Mouse (Mus musculus): ENCODE data around the gene Myo1d.

The Myo1d gene

DNA sequence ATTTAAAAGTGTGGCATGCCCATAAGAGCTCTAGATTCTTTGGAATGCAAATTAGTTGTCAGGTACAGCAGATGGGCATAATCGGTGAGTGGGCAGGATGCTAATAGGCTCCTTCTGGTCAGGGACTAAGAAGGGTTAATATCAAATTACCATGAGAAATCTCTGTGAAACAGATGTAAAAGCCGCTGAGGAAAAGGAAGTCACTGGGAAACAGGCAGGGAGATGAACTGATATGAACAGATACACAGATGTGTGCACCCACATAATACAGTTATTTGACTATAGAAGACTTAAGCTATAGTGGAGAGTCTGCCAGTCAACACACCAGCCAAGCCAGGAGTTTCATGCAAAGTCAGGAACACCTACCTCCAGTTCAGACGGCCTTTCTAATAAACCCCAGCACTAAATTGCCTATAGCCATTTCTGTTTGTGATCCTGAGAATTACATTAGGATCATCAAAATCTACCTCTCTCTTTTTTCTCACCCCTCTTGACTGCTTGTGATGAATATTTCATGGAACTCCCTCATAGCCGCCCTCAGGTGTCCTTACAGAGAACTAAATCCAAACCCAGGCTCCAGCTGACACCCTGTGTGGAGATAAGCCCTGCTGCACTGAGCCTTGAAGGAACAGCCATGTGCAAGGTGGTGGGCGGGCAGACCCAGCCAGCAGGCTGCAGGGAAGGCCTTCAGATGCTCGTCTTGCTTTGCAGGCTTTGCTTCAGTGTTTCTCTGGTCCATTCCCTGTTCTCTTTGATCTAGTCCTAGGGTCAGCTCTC lies 164.7 kb downstream of the Myo1d start:
- no peak for DNase-seq (ENCODE audit: low spot score)

DNA sequence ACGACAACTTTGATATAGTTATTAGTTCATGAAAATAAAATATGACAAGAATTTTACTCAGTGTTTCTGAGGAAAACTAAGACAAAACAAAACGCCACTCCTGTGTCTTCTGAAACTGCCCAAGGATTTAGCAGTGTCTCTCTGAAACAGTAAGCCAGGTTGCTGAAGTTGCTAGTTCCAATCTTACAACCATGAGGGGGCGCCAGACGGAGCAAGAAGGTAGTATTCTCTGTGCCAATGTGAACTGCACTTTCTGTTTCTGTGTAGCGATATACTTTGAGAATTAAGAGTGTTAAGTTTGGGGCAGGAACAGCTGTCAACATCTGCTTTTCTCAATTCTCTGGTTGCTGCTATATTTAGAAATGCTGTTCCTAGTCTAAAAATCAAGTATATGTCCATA lies 165.4 kb downstream of the Myo1d start:
- DNase-seq (ENCODE audit: low spot score) = no peak

DNA sequence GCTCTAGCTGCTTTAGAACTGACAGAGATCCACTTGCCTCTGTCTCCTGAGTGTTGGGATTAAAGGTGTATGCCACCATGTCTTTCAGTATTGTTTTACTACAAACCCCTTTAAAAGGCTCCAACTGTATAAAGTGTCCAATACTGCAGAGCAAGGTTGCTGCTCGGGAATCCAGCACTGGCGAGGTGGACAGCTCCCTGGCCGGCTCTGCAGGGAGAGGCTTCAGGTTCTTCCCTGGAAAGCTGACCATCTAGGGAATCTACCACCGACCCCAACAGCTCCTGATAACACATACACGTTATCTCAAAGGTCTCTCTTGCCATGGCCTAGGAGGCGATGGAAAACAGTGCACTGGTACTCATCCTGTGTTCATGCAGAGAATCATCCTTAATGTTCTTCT lies 166.3 kb downstream of the Myo1d start:
- DNase-seq (ENCODE audit: low spot score) = no peak

DNA sequence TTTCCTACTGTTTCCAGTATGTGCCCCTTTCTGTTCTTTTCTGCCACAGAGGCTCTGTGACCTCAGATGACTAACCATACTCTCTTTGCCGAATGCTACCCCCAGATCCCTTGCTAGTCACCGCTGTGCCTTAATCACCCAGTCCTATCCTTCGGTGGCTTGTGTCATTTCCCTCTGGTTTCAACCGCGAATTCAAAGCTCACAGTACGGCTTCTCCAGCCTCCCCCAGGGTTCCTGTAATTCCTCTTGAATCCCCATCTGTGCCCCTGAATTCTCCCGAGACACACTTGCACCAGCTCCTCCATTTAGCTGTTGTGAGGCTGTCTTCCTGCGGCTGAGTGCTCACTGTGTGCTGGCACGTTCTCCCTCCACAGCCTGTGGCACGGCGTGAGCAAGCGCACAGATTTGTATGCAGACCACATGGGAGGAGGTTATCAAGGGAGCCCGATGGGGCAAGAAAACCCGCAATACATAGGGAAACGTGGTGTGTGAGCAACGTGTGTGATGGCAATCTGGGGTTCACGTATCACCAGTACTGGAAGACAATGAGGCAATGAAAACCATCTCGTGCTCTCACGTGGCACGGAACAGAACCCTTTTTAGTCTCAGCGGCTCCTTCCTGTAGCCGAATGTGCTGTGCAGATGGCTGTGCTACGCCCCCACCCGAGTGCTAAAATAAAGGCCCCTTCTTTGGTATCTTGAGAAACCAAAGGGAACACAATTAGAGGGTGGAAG lies 177.0 kb downstream of the Myo1d start:
- no peak for DNase-seq (ENCODE audit: low spot score)

DNA sequence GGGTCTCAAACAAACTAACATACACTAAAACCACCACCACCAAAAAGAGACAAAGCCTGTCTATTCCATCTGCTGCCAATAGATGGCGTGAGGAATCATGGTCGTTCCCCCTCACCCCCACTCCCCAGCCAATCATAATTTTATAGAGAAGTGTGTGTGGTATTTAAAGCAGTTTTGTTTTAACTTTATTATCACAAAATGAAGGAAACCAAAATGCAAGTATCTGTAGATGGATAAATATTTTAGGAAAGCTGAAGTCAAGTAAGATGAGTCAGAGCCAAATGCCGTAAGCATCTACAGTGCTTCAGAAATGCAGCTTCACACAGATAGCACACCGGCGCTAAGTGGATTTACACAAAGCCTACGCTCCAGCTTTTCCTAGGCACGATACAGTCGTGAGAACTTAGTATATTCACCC lies 177.8 kb downstream of the Myo1d start:
- DNase-seq (ENCODE audit: low spot score) = no peak

DNA sequence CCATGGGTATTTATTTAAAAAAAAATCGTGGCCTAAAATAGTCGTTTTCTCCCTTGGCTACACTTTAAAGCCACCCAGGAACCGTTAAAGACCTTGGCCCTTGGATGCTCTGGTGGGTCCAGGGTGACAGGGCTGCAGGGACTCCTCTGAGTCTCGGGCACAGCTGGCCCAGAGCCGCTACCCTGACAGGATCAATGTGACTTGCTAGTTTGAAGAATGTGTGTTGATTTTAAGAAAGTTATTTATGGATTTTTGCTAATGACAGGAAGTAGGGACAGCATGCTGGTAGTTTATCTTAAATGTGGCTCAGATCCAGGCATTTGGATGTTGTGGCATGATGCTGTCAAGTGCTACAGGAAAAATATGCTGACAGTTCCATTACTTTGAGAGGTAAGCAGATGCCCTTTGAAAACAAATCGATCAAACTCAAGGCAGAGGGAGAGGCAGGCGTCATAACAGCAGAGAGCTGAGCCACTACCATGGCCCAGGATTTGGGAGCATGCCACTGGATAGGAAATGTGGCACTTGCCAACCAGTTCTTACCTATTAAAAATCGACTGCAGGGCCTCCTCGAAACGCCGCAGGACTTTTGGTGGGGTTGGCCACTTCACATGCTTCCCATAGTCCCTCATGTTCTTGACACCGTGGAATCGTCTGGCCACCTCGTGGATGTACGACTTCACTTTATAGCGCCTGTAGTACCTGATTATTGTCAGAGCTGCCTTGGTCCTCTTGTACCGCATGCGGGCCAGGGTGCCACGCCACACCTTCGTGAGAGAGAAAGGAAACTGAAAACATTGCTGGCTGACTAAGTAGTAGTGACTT lies 178.6 kb downstream of the Myo1d start:
- DNase-seq (ENCODE audit: low spot score) = no peak

DNA sequence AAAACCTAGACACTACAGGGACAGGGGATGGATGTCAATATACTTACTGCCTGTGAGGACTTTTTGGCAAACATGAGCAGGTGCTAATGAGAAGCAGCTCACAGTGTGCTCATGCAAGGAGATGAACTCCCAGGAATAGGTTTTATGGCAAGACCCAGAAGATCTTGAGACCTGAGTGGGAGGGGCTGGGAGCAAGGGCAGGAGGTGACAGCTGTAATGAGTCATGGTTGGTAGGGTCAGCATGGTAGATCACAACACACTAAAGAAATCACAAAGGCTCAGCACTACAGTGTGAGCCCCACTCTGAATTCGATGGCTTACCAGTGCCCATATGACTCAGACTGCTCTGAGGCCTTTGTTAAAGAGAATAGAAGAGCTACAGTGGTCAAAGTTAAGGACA lies 184.3 kb downstream of the Myo1d start:
- no peak for DNase-seq (ENCODE audit: low spot score)

DNA sequence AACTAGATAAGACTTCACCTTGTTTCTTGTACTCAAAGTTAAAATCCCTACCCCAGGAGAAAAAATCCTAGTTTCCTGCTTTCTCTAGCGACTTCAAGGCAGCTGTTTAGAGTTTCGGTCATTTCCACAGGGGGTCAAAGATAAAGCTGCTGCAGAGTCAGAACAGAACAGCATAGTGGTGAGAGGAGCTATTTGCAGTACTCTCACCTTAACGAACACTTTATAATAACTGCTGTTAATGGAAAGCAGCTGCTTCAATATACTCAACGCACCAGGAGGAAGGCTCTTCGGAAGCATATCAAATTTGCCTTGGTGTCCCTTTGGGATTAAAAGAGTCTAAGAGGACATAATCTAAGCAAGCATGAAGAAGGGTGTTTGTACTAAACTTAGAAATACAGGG lies 190.4 kb downstream of the Myo1d start:
- no peak for DNase-seq (ENCODE audit: low spot score)

DNA sequence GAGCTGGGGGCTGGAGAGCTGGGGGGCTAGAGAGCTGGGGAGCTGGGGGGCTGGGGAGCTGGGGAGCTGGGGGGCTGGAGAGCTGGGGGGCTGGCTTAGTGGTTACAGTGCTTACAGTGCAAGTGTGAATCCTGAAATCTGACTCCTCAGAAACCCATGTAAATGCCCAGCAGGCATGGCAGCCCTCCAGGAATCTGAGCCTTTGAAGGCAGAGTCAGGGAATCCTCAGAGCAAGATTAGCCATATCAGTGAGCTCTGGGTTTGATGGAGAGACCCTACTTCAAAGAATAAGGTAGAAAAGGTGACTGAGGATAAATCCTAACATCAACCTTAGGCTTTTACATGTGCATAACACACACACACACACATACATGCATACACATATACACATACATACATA lies 194.1 kb downstream of the Myo1d start:
- DNase-seq (ENCODE audit: low spot score) = no peak

DNA sequence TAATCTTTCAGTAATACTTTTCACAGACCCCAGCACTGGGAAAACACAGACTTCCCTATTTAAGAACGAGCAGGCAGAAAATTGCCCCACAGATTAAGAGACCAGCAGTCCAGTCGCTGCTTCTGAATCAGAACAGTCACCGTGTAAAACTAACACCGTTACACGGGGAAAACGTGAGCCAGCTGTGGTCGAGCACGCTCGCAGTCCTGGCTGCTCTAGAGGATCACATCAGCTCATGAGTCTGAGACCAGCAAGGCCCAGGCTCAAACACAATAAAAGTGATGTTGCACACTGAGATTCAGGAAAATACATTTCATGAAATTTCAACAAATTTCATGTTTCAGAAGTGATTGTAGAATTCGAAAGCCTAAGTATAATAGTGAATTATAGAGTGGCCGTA lies 194.6 kb downstream of the Myo1d start:
- DNase-seq (ENCODE audit: low spot score) = no peak

DNA sequence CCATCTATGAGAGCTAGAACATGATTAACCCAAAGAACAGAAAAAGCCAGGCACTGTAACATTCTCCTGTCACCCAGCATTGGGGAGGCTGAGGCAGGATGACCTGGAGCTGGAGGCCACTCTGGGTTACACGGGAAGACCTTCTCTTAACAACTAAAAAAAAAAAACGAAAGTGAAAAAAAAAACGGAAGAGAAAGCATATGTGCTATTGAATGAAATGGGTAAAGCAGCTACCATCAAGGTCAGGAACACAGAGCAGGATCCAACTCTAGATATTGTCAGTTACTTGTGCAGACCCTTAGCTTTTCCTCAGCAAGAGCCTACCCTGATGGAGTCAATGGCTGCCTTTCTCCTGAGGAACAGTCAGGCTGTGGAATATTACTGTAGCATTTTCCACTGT lies 199.3 kb downstream of the Myo1d start:
- no peak for DNase-seq (ENCODE audit: low spot score)

DNA sequence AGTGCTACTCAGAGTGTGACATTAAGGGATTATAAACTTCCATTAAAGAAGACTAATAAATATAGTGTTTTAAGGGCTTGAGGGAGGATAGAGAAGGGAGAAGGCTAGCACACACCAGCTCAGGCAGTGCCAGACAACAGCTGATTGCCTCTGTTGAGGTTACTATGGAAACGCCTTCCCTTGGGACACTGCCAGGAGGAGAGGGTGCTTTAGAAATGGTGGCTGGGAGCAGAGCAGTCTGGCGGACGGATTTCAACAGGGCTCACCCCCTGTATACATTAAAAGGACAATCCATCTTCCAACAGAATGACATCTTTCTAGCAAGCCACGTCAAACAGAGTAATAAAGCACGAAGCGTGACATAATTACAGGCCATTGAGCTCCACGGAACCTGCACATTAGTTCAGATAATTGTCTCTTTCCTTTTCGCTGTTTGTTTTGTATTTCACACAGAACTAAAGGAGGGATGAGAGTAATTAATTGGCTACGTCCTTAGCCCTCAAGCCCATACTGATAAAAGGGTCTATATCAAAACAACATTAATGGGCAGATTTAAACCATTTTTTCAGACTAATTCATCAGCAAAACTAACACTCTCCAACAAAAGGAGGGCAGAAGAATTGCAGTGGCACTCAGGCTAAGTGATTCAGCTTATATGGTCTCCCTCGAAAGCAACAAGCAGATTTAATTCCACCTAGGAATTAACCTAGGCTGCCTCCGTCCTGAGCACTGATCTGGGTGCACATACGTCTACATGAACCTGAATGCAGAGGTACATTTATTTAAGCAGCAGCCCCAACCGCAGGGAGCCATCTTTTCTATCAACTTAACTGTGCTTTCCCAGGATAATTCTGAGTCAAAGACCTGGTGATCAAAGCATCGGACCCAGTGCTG lies 201.8 kb downstream of the Myo1d start:
- DNase-seq (ENCODE audit: low spot score) = no peak

DNA sequence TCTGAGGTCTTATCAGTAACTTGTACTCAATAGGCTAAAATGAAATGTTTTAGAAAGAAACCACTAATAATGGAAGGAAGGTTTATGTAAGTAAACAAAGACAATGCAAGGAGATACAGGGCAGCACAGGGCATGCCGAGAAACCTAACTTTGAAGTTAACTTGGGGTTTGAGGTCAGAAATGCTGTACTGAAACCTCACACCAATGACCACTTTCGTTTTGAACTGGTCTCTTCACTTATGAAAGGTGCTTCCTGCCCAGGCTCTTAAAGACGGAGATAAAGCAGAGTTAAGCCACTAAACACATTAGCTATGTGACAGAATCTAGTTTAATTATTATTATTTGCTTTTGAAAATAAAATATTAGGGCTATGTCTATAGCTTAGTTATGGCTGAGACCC lies 204.0 kb downstream of the Myo1d start:
- DNase-seq (ENCODE audit: low spot score) = no peak

DNA sequence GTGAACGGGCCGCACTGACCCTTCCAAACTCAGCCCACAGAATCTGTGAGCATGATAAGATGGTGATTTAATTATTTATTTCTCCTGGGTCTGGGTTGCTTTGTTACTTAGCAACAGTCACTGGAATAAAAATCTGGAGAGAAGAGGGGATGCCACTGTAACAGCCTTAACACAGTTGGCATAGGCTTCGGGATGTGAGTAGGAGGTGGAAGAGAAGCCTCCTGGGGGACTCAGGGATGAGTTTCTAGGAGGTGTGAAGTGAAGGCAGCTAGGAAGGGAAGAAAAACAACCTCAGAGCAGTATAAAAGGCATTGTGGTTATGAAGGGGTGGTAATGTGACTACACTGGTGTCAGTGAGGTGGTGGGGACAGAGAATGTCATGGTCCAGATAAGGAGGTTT lies 213.5 kb downstream of the Myo1d start:
- no peak for DNase-seq (ENCODE audit: low spot score)

DNA sequence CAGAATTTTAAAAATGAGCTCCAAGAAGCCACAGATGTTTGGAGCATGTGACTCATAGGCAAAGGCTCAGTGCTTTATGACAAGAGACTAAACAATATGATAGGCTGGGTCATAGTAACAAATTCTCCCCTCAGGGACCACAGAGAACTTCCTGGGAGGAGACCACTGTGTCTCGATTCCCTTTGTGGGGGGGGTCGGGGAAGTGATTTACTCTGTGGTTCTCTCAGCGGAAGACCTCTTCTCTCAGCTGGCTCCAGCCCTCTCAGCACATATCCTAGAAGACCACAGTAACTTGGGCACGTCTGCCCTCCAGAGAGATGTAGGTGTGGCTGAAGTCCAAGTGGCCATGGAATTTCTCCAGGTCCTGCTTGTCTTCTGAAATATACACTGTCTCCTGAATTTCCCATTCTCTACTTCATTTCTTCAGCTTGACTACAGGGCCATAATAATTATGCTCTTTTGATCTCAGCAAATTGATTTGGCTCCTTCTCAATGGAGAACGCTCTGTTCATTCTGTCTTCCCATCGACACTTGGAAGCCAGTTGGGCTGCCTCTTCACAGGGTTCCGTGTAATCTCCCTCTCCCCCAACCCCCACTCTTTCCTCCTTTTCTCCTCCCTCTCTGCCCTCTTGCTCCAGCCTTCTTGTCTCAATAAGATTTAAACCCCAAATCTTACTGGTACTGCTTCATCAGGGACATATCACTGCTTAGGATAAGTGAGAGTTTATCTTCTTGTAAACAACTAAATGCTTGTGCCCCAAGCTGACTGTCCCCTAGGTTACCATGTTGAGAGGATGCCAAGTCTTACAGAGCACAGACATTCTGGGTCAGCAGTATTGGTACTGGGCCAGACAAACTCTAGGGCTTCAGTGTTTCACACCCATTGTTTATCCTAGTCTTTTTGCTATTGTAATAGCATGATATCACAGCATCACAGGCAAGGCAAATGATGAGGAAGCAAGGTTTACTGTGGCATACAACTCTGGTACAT lies 214.6 kb downstream of the Myo1d start:
- no peak for DNase-seq (ENCODE audit: low spot score)

DNA sequence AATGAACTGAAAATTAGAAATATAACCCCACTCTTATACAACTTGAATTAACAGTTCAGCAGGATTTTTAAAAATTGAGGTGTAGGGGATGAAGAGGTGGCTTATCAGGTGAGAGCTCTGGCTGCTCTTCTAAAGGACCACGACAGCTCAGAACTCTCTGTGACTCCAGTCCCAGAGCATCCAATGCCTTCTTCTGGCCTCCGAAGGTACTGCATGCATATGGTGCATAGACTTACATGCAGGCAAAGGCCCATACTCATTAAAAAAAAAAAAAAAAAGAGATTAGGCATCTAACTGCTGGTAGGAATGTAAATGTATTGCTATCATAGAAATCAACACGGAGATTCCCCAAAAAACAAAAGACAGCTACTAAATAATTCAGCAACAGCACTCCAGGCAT lies 217.3 kb downstream of the Myo1d start:
- DNase-seq (ENCODE audit: low spot score) = no peak

DNA sequence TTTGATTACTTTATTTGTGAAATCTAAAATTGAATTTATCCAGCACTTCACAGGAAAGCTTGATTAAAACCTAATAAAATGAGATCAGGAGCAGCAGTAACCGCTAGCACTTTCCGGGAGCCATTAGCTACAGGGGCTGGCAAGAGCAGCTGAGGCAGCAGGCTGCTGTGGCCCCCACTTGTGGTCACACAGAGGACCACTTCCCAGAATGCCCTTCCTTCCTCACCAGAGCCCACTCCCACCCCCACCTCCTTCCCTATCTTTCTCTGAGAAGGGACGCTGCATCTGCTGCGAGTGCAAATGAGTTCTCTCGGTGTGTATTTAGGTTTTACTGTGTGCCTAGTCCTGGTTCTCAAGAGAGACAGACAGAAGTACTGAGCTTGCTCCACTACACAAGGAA lies 219.1 kb downstream of the Myo1d start:
- no peak for DNase-seq (ENCODE audit: low spot score)

DNA sequence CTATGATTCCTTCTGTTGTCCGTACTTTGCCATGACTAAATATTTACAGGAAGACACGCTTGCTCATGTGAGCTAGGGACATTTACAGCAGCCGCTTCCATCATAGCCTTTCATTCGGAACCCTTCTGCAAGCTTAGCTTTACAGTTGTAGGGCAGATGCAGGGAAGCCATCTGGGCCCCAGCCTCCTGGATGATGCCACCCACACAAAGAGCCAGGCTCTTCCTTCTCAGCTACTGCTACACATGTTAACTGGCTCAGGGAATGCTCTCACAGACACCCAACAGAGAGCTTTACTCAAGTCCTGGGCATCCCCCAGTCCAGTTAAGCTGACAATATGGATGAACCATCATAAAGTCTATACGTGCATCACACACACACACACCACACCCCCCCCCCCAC lies 224.4 kb downstream of the Myo1d start:
- DNase-seq (ENCODE audit: low spot score) = no peak

DNA sequence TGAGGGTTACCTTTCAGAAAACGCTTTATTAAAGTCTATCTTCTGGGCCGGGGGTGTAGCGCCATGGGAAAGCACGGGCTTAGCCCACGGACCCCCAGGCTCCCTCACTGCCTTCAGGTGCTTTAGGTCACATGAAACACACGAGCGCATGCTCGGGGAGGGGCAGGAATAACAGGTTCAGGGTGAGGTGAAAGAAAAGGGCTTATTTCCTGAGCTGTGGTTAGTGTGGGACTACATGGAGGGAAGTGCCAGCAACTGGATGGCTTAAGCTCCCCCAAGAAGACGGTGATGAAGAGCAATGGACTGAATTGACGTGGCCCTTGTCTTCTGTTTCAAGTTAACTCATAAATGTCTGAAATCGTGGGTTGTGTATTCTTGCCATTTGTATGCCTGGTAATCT lies 226.8 kb downstream of the Myo1d start:
- DNase-seq (ENCODE audit: low spot score) = no peak

DNA sequence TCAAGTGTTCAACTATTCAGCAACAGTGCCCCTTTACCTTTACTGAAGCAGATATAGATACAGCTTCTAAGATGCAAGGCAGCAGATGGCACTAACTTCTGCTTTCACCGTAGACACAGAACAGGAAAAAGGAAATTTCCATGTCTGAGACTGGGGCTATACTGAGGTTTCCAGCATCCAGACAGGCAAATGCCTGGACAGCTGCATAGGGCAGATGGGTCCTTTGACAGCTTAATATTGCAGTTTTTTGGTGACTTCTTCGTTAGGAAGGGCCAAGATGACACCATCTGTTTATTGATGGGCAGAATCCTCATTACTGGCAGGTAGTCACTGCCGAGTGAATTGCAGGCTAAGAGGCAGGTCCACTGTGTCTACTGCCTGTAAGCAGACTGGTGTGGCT lies 228.2 kb downstream of the Myo1d start:
- no peak for DNase-seq (ENCODE audit: low spot score)

DNA sequence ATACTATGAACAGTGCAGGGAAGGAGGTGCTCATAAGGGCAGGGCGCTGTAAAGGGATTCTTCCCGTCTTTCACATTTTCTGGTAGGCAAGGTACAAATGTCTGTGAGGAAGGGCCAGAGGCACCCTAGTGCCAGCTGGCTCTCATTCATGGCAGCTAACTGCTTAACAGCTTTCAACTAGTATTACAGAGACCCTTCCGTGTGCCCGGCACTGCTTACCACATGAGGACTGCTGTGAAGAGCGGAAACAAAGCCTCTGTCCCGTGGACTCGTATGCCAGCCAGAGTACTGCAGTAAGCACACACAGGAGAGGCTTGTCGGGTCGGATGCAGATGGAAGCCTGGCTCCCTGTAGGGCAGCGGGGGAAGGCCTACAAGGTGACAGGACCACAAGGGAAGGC lies 229.6 kb downstream of the Myo1d start:
- no peak for DNase-seq (ENCODE audit: low spot score)
